Mouse (Mus musculus) spleen, adult 2 months (tissue): ENCODE measurements around the gene Msmb.
"Not testable (repeated sequence)": the region's sequence is repeated elsewhere in the genome, so short reads cannot be mapped to it uniquely, and the experiment has no call there.

ENCODE experiments used
- CTCF ChIP-seq: fragments of 200-500 bp; IDR thresholded peaks from 2 replicates; pipeline ENCODE4 v1.5.1; 2011; ENCODE audit warnings: mild to moderate bottlenecking, inconsistent platforms; ENCODE audit not compliant: insufficient read depth, insufficient read length, insufficient replicate concordance; ENCODE audit errors: extremely low read depth
- POLR2A ChIP-seq: fragments of 200-500 bp; IDR thresholded peaks from 2 replicates; pipeline ENCODE4 v1.6.1; 2011; ENCODE audit warnings: low read depth, low read length, inconsistent platforms

- TF ChIP-seq CTCF, POLR2A: not testable (repeated sequence)
Observed at GRCm38 (mm10) chr14:32125256-32125655, 16.6 kb upstream of the Msmb start.
